Mouse (Mus musculus): ENCODE results near the gene Cacnb4.
A peak's percentile ranks its signal among the peaks of the same experiment; 100 is the strongest.

Cacnb4 gene

DNA sequence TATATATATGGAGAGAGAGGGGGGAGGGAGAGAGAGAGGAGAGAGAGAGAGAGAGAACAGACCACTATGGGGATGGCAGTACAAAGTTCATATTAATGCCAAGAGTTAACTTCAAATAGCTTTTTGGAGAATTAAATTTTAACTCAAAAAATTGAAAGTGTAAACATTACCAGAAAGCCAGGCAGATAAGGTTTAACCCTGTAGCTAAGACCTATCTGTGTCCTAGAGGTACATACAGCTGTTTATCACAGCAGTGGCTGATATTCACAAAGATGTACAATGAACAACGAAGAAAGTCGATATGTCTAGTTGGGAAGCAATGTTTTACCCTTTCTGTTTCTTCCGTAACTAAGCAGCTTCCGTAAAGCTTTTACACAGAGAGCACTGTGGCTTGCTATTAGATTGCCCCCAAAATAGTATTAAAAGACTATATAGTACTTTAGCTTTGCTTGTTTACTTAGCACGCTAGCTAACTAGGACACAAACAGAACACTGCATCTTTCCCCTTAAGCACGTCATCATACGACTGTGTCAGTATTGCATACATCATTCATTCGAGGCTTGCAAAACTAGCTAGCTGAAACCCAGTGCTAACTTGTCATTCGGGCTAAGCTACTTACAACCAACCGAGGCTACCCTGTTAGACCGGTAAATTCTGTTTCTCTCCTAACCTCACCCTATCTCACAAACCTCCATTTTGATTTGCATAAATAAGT lies 72.5 kb downstream of the Cacnb4 start:
- no peak for DNase-seq (ENCODE audit: low read depth)

DNA sequence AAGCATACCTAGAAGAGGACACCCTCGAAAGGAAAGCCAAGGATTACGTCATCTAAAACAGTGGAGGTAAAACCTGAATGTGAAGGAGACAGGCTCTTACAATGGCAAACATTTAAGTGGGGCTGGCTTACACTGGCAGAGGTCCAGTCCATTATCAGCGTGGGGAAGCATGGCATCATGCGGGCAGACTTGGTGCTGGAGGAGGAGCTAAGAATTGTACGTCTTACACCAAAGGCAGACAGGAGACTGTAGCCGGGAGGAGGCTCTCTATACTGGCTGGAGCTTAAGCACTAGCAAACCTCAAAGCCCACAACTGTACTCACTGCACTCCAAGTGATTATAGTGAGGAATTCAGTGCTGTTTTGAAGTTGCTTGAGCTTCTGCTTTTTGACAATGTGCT lies 73.2 kb downstream of the Cacnb4 start:
- DNase-seq (ENCODE audit: low read depth), result no peak

DNA sequence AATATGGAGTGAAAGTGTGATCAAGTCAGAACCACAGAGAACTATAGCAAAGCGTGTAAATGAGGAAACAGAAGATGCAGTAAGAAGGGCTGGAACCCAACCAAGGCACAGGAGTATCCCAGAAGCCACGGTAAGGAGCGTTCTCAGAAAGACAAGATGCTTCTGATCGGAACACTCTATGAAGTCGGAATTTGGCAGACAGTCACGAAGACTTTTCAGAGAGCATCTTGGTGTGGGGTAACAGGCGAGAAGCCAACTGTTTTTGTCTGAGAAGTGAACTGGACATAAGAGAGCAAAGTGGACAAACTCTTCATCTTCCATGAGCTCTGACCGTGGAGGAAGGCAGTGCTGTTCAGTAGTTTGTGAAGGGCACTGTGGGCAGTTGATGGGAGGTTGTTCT lies 73.7 kb downstream of the Cacnb4 start:
- DNase-seq (ENCODE audit: low read depth), result no peak

DNA sequence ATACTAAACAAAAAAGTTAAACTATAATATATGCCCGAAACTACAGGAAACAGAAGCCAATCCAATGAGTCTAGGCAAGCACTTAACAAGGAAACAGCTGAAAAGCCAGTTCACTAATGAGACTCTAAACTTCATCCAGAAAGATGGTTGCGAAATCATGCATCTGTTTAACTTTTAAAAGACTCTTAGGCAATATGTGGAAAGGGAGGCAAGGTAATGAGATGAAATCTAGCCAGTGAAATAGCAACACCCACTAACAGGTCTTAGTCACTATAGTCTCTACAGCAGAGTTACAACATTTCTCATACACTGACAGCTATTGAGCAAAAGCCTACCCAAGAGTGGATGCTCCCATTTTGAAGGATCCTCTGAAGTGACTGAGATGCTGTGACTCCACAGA lies 74.4 kb downstream of the Cacnb4 start:
- no peak for DNase-seq (ENCODE audit: low read depth)

DNA sequence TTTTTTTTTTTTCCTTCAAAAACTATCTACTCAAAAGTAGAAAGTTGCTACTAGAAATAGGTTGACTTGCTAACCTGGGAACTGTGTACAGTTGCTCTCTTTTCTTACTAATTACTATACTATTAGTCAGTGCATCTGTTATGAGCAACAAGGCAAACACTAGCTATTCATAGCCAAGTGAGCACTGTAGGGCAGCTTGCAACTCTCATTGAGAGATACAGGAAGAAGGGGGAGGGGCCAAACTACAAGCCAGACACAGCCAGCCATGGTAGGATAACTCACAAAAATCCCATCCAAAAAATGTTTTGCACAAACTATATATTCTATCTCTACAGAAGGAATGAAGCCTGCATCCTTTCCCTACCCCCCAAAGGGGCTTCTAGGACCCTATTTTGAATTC lies 79.1 kb downstream of the Cacnb4 start:
- no peak for DNase-seq (ENCODE audit: low read depth)

DNA sequence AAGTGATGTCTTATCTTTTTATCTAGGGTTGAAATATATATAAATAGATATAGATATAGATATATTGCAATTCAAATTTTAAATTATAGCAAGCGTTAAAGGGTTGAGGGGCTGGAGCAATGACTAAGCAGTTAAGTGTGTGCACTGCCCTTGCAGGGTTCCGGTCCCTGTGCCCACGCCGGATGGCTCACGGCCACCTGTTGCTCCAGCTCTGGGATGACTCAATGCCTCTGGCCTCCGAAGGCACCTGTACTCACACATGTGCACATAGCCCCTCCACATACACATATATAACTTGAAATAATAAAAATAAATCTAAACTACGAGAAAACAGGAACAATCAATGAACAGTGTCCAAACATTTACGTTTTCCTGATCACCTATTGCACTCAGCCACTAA lies 82.8 kb downstream of the Cacnb4 start:
- no peak for DNase-seq (ENCODE audit: low read depth)

DNA sequence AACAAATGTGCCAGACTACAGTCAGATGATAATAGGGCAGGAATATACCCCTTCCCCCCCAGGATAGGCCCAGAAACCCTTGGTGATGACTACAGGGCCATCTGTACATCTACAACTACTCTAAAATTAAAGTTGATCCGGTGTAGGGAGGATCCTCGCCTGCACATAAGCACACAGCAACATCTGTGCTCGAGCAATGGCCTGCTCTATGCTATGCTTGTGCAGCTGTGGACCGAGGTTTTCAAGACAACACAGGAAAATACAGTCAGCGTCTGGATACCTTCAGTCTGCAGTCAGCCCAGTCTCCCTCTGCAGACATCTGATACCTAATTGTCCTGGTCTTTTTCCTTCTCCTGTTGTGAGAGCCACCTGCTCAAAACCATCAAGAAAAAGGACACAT lies 83.4 kb downstream of the Cacnb4 start:
- DNase-seq (ENCODE audit: low read depth), result no peak

DNA sequence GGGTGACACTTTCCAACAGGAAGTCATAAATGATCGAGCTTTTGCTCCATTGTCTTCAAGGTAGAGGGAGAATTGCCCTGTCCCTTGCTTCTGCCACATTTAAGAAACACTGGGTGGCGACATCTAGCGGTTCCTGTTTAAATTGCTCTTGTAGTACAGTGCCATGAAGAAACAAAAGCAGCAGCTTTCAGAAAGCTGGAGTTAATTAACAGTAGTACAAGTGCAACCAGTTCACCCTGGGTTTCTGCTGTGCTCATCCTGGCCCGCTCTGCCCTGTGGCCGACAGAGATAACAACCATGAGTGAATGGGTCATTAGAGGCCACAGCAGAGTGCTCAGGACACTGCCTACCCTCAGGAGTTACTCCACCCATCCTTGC lies 85.7 kb downstream of the Cacnb4 start:
- DNase-seq (ENCODE audit: low read depth), result peak; percentile 61

DNA sequence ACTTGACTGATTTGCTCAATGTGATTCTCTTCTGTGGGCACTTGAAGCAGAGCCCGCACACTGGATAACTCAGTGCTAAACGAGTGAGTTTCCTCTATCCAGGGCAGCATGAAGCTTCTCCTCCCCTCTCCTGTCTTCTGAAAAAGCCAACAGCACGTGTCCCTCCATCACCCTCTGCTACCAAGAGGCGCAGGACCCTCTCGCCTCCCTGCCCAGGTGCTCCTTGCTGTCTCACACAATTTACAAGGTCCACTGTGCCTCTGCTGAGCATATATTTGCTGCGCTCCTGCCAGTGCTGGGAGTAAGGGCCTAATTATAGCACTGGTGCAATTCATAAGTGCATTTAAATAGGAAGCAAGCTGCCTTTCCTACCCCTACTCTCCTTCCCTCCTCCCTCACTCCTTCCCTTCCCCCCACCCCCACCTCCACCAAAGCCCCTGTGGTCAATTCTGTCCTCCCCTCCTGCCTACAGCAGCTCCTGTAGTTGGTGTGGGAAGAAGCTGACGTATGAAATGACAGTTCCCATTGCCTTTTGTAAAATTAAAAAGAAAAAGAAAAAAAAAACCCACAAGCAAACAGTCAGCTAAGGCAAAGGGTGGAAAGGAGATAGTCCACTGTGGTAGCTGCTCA lies 86.2 kb downstream of the Cacnb4 start:
- DNase-seq (ENCODE audit: low read depth), result no peak

DNA sequence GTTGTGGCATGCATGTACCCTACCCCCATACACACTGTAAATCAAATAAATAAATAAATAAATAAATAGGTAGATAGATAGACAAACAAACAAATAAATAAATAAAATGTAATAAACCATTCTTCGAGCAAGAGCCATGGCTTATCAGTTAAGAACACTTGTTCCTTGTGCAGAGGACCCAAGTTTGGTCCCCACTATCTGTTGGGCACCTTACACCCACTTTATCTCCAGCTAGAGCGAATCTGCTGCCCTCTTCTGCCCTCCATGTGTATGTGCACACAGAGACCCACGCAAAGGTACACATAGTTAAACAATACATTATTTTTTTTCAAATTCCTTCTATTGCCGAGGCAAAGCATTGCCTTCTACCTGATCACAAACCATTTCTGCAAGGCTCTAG lies 87.1 kb downstream of the Cacnb4 start:
- no peak for DNase-seq (ENCODE audit: low read depth)

DNA sequence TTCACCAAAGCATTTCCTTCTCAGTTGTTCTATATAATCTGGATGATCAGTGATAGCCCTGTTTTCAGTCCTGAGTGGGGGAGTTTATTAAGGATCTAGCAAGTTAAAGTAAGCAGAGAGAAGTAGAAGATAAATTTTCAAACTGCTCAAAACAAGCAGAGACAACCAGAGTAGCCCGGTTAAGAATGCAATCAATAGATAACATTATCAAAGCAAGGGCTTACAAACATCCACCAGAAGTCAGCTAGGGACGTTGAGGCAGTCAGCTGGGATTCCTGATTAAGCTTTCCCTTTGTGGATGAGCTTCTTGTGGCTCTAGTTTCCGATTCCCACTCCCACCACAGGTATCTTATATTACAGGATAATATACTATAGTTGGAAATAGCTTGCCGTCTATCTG lies 91.2 kb downstream of the Cacnb4 start:
- DNase-seq (ENCODE audit: low read depth), result no peak

DNA sequence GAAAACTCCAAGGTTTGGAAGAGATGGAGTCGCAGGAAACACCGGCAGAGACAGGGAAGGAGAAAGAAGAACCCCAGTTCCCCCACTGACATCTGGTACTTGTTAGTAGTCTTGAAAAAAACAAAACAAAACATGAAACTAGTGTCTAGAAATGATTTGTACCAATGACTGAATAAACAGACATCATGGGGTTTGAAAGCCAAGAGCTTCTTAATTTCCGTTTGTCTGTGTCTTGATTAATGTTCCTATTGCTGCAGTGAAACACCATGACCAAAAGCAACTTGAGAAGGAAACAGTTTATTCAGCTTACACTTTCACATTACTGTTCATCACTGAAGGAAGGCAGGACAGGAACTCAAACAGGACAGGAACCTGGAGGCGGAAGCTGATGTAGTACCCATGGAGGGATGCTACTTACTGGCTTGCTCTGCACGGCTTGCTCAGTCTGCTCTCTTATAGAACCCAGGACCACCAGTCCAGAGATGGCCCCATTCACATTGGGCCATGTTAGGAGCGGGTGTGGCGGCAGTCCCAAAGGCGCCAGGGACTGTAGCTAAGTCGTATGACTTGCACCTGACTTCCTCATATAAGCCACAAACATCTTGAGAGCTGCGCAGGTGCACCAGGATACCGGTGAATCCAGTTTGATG lies 95.4 kb downstream of the Cacnb4 start:
- DNase-seq (ENCODE audit: low read depth), result no peak

DNA sequence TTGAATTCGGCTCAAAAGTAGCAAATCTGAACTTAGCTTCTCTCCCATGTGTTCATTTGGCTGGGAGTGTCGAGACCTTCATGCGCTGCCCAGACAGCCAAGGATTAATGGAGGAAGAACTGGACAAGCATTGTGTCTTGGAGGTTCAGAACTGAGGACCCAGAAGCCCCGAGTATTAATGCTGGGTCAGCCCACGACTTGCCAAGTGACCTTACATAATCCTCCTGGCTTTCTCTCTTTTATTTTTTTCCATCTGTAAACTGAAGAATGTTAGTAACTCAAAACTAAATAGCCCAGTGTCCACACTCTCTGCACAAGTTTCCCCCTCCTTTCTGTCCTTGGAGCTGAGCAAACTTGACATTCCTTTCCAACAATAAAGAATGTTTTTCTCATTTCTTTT lies 95.9 kb downstream of the Cacnb4 start:
- no peak for DNase-seq (ENCODE audit: low read depth)

DNA sequence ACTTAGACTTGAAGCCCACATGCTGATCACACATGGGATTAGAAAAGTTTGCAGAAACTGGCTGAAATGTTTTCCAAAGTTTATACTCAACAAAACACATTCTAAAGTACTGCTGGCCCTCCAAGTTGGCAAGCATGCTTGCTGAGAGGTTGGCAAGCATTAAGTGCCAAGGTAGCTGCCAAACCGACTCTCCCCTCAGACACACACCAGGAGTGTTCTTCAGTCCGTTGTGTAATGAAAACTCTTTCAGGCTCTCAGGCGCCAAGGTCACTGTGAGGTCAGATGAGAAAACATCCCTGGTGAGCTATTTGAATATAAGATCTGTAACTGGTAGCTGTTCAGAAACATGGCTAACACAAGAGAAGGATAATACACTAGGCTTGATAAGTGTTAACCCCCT lies 97.8 kb downstream of the Cacnb4 start:
- DNase-seq (ENCODE audit: low read depth), result no peak

DNA sequence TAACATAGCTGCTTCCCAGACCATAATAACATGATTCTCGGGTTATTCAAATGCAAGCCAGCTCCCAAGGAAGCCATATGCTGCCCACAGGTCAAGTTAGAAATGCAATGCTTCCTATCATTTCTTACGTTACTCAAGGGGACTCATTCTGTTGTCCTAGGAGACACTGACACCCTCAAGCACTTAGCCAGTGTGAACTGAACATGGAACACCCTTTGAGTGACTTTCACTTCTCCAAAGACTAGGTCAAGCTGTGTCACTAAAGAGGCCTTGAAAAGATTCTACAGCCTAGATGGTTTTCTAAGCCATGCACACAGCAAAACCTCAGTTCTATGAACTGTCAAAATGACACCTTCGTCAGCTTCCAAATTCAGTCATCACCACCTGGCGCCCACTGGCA lies 98.9 kb downstream of the Cacnb4 start:
- DNase-seq (ENCODE audit: low read depth), result no peak

DNA sequence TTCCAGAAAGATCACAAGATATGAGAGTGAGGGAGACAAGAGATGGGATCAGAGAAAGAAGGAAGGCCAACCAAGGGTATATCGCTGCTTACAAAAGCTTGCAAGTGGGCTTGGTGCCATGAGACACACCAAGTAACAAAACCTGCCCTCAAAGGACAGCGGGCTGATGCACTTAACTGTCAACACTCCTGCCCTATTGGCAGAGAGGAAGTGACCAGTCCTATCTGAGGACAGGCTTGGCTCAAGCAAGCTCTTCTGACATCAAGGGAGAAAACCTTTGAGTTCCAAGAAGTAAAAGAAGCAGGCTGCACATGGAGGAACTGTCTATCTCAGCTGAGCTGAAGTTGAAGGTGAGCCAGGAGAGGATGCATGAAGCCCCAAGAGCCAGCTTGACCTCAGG lies 100.1 kb downstream of the Cacnb4 start:
- DNase-seq (ENCODE audit: low read depth), result no peak

DNA sequence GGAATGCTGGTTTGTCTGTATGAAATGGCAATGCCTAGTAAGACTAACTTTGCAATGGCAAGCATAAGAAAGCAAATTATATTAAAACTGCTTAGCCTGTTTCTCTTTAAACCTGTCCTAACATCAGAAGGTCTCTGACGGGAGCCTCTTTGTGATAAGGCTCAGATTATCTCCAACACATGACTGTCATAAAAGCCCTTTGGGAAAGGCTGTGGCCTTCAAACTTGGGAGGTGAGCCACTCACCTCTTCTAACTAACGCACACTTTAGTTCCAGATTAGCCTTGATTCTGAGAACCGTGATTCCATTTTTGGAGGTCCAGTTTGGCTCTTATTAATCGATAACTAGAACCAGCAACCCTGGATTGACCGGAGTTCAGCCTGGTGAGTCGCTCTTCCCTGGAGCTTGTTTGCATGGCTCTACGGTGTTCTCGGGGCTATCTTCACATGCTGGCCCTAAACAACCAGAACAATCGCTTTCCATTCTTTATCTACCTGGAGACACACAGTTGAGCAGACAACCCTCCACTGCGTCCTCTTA lies 100.9 kb downstream of the Cacnb4 start:
- no peak for DNase-seq (ENCODE audit: low read depth)

DNA sequence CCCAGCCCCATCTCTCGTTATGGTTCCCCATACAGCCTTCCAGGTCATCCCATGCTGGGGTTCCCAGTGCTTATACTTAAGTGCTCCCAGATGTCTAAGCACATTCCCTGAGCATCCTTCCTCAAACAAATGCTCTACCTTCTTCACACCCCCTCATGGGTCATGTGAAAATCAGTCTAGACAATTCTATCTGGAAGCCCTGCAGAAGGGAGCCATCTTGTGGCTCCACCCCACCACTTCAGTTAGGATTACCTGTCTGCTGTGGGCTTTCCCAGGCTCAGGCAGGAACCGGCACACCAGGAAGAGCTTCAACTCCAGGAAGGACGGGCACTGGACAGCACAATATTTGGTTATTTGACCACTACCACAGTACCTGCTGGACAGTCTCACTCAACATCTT lies 101.7 kb downstream of the Cacnb4 start:
- no peak for DNase-seq (ENCODE audit: low read depth)

DNA sequence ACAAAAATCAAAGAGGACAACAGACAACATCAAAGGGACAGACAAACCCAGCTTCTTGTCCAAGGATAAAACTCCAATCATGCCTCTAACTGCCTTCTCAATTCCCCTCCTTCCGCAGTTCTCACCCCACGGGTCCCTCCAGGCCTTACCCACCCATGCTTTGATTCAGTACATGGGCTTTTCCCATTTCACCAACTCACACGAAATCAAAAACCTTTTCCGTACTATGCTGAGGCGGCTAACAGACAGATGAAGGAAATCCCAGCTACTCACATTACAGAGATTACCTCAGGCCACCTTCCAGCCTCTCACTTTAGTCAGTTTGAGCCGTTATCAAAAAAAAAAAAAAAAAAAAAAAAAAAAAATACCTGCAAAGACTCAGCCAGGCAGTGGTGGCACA lies 104.4 kb downstream of the Cacnb4 start:
- DNase-seq (ENCODE audit: low read depth), result no peak

DNA sequence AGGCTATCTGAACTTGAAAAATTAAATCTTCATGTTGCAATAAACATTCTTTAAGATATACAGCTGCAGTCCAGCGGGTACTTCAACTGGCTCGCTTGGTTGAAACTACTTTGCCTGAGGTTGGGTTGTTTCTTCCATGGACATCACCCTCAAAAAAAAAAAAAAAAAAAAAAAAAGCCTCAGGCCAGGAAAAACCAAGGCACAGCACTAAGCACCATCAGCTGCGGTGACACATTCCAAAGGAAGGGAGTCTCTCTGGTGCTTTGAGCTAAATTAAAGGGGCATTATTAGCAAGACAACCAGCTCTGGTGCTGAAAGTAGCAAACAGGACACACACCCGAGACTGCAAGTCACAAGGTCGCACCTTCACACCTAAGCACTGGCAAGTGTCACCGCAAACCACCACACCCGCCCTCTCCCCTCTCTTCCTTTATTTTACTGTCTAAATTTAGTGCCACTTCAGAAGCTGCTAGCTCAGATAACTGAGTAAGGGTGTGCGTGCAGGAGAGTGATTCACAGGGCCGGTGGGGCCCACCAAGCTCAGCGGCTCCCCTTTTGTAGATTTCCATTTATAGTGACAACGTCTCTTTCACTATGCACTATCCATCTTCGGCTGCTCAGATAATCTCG lies 105.2 kb downstream of the Cacnb4 start:
- DNase-seq (ENCODE audit: low read depth), result no peak

DNA sequence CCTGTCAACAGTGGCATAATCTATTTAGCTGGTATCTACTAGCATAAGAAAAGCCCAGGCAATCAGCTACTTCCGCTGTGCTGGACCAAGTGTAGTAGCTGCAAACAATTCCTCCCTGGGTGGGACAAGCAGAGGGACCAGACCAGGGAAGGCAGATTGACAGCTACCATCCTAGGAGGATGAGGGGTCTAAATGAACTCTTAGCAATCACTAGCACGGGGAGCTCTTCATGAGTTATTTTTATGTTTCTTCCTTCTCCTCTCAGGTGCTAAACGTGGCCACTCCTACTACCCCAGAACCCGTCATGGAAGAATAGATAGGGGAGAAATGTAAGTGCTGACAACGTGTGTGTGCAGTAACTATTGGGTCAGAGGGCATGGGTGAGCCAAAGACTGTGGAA lies 105.8 kb downstream of the Cacnb4 start:
- DNase-seq (ENCODE audit: low read depth), result no peak

DNA sequence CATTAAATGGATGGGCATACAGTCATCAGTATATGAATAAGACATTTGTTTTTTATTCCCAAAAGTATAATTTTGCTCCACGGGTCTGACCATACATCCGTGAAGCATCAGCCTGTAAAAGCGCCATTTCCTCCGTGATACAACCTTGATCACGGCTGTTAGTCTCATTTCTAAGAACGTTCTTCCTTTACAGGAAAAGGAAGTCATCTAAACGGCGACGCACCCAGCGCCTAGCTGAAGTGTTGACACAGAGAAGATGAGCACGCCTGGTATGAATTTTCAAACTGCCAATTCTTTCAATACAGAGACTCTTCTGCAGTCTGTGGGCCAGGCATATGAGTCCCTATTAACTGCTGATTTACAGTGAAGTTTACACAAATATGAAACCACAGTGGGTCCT lies 106.5 kb downstream of the Cacnb4 start:
- no peak for DNase-seq (ENCODE audit: low read depth)

DNA sequence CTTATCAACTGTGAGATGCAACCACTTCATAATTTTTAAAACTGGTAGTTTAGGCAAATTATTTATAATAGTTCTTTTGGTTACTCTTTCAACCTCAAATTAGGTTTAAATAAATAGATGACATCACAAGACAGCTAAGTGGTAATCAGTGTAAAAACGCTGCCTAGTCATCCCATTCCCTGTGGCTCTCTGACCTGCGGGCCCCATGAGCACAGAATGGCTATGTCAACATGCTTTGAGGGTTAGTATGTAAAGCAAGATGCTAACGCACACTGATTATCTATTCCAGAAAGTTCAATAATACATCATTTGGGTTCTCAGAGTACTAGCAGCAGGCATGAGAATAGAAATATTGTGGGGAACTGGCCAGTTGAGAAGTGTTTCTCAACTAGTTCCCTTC lies 108.5 kb downstream of the Cacnb4 start:
- DNase-seq (ENCODE audit: low read depth), result no peak
